Mouse (Mus musculus): Measurements from ENCODE around the gene Plce1.

DNA sequence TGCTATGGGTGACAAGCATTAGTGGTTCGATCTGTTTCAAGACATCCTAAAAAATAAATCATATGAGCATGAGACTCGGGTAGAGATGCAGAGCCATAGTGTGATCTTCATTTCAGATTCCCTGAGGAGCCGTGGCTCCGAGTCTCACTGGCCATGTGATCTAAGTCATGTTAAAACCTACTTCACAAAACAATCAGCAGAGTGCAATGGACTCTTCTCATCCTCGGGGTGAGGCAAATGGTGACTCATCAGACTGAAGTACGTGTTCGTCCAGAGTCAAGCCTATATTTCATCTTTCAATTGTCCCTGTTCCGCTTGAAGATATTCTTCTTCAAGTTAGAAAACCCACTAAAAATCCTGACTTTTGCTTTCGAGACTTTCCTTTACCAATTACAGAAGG is 302.6 kb downstream of the Plce1 start:
- TF ChIP-seq CTCF (IDR thresholded peaks at IDR 0.05; ENCODE audit: extremely low read depth, insufficient read depth, low read length), result no peak
- TF ChIP-seq POLR2A (IDR thresholded peaks at IDR 0.05; ENCODE audit: extremely low read depth, insufficient read depth, low read length), result no peak

Data from cortical plate, adult 2 months (tissue).